Mouse (Mus musculus): ENCODE measurements around the gene Cdh26.

Gene Cdh26

DNA sequence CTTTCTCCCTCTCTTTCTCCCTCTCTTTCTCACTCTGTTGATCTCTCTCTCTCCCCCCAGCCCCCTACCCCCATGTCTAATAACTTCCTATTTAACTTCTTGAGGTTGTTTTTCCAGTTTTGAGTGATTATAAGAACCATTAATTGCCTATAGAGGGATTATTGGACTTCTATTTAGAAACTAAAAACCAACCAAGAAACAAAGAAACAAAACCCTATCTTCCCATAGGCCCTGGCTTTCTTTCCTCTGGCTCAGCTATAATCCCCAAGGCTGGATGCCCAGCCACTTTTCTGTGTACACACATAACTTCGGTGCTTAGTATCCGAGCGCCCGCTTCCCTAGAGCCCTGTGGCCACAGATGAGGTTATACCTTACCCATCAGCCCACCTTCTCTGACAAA is at the start of gene Cdh26:
TSS of gene Cdh26 (plus strand) at position 301 of the 400 bp plus-strand sequence.
- no peak for DNase-seq

- DNase-seq, result no peak
These were observed 23.1 kb upstream of the Cdh26 start, which contains the start of gene Sycp2 for GRCm38 (mm10) chr2:178407053-178407815. TSS of gene Sycp2 (minus strand) at chr2:178407685.

DNA sequence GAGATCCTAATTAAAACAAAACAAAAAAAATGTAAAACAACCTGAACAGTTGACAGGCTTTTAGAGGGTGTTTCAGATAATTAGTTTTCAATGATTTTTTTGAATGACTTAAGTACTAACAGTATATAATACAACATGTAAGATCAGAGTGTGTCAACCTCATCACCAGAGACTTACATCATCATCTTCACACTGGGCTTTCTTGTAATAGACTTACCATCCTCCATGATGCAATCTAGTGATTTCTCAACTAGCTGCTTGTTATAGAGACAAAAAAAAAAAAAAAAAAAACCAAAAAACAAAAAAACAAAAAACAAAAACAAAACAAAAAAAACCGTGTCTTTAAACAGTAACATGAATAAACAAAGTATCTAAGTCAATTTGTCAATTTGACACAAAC is 21.3 kb upstream of the Cdh26 start:
- DNase-seq, result no peak

DNA sequence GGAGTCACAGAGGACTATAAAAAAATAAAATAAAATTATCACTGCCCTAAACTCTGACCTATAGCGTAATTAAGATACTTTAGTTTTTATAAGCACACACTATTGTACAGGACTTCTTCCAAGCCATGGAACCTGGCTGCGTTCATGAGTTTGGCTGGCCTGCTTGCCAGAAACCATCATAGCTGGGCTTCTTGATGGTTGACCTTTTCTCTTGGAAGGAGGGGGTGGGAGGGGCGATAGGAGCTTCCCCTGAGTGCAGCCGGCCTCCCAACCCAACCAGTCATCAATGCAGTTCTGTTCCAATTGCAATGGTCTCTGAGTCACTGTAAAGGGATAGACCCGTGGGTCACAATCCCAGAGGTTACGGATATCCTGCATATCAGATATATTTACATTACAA is 20.0 kb upstream of the Cdh26 start:
- DNase-seq, result no peak

- peak; percentile 74 for DNase-seq
These were observed 17.7 kb upstream of the Cdh26 start for GRCm38 (mm10) chr2:178412598-178412997.

GRCm38 (mm10) chr2:178413081-178413480 is 17.2 kb upstream of the Cdh26 start:
- DNase-seq, result no peak

- DNase-seq, result peak; percentile 54
These were observed 16.7 kb upstream of the Cdh26 start for GRCm38 (mm10) chr2:178413481-178414260.

GRCm38 (mm10) chr2:178414261-178415149 is 15.8 kb upstream of the Cdh26 start, which contains the start of the genes Ppp1r3d and Fam217b:
TSS of gene Ppp1r3d (minus strand) at chr2:178414472.
TSS of gene Fam217b (plus strand) at chr2:178414524.
- peak; percentile 69 for DNase-seq

GRCm38 (mm10) chr2:178415150-178415448 is 15.2 kb upstream of the Cdh26 start:
- peak; percentile 24 for DNase-seq

- no peak for DNase-seq
These were observed 13.9 kb upstream of the Cdh26 start for GRCm38 (mm10) chr2:178416427-178416826.

- peak; percentile 3 for DNase-seq
These were observed 13.4 kb upstream of the Cdh26 start for GRCm38 (mm10) chr2:178416970-178417369.

DNA sequence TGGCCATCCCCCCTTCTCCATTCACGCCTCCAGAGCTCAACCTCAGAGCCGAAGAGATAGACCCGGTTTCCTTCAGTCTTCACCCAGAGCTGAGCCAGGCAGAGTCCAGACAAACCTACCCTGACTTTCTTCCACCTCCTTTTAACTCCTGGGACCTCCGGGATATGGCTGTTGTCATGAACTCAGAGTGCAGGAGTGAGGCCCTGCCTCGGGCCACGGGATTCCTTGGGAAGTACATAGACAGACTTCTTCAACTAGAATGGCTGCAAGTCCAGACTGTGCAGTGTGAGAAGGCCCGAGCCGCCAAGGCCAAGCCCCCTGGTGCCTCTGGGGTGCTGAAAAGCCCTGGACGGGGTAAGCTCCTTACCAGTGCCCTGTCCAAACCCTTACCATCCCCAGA is 9.8 kb upstream of the Cdh26 start:
- peak; percentile 0 for DNase-seq

- peak; percentile 11 for DNase-seq
These were observed 8.7 kb upstream of the Cdh26 start for GRCm38 (mm10) chr2:178421603-178422002.

DNA sequence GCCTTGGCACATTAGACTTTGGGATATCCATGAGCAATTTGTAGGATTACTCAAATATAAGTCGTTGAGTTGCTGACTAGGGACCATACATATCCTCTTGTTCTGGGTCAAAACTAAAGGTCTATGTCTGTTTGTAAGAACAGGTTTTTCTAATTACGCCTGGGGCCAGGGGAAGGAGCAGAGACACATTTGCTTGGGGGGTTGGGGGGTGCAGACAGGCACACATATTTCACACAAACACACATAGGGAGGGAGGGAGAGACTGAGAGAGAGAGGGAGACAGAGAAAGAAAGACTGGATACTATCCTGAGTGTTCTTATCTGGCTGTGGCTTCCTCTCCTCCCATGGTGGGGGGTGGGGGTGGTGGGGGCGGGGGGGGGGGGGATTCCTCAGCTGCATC is 8.1 kb upstream of the Cdh26 start:
- peak; percentile 0 for DNase-seq

DNA sequence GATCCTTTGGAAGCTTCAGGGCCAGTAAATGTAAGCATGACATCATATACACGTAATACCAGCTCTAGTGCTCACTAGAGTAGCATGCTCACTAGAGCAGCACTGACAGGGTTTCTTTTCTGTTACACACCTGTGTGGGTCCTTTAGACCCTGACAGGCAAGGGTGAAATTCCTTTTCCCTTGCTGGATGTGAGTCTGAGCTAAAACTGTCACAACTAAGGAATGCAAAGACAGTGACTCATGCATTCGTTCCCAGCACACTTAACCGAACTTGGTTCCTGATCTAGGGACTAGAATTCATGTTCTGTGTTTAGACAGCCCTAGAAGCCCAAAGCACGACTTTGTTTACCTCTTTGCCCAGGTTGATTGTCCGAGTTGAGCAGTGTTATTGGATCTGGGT is 7.1 kb upstream of the Cdh26 start:
- peak; percentile 0 for DNase-seq

DNA sequence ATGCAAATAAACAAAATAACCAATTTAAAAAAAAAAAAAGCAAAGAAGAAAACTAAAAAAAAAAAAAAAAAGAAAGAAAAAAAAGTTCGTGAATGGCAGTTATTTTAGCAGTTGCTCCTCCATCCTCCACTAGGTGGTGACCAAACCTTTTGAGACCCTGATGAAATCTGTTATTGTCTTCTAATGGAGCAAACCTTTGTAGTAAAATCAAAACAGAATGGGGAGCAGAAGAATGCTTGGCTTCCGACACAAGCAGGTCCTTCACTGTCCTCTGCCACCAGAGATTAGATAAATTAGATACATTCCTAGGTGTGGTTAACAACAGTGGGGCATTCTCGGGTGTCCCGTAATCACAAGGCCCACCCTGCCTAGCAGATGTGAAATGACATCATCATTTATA is 4.1 kb upstream of the Cdh26 start:
- peak; percentile 14 for DNase-seq

- no peak for DNase-seq
These were observed 3.1 kb upstream of the Cdh26 start for GRCm38 (mm10) chr2:178427181-178427580.

- no peak for DNase-seq
These were observed 2.1 kb upstream of the Cdh26 start for GRCm38 (mm10) chr2:178428183-178428582.

DNA sequence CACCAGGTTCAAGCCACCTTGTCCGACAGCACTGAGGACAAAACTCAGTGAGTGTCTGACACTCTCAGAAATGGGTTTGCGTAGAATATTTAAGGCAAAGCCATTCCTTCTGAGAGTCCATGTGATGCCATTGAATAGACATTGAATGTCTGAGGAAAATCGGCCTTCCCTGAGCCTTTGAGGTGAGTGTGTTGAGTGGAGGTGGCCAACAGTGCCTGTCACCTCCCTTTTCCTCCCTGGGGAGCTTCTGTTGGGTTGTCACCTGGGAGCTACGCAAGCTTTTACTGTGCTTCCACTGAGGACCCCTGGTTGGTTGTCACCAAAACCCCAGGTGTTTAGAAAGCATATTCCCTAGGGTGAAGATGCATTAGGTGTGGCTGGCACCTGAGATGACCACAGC is 1.7 kb upstream of the Cdh26 start:
- no peak for DNase-seq

GRCm38 (mm10) chr2:178429426-178429825 is 905 bp upstream of the Cdh26 start:
- no peak for DNase-seq

- DNase-seq, result no peak
These were observed 3.2 kb downstream of the Cdh26 start for GRCm38 (mm10) chr2:178433495-178433894.

DNA sequence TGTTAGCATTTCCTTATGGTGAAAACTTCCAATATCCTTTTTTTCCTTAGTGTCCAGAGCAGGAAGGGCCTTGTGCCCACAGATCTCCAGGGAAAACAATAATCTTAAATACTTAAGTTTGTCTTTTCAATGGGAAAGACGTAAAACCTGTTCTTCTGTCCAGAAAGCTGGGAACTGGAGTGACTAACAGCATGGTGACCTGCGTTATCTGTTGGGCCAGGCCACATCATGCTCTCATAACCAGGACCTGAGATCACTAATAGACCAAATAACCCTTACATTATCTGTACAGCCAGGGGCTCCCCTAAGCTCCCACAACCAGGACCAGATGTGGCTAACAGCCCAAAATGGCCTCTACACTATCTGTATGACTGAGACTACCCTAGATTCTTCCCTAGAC is 3.6 kb downstream of the Cdh26 start:
- no peak for DNase-seq

DNA sequence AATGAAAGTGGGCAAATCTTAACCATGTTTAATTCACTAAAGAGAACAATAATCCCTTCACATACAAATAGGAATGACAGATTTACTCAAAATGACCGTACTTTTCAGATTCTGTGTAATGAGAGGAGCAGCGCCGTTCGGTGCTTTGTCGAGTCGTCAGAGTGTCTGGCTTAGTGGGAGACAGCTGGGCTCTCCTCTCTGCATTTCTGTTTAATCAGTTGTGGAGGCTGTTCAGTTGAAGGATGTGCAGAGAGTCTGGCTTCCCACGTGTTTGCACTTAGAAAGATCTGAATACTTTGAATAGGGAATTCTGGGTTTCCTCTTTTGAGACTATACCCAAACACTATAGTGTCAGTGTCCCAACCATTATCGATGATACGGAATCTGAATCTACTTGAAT is 7.0 kb downstream of the Cdh26 start:
- DNase-seq, result no peak

Data from right cerebral cortex, adult 18-20 months (tissue).